Mouse (Mus musculus): Measurements from ENCODE around the gene Ccdc39.

The Ccdc39 gene

DNA sequence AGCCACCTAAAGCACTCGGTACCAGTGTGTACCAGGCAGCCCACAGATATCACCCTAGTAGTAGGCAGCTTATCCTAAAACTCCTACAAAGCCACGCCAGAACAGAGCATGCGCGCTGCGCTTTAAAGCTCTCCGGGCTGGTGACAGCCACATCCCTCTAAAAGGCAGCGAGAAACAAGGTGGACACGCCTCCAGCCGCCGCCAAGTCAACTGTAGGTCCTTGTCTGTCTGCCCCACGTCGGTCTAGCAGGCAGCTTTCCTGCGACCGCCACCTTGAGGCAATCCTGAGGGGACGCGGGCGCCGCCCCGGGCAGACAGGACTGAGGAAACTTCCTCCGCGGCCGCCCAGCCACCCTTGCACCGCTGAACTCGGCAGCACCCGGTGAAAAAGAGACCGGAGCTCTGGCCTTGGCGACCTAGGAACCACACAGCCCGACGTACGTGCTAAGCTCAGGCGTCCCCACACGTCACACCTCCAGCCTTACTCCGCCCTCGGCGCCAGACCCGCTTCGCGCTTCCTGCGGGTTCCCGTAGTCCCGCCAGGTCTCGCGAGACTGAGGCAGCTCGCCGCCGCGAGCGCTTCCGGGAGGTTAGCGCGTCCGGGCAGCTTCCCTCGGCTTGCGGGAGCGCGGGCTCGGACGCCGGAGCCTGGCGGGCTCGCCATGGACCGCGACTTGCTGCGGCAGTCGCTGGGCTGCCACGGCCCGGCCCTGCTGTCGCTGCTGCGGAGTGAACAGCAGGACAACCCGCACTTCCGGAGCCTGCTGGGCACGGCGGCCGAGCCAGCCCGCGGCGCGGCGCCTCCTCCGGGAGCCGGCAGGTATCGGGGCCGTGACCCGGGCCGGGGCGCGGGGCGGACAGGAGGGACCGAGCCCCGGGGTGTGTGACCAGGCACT, 44.2 kb downstream of the Ccdc39 start, which contains the start of gene Ttc14:
Ttc14 (plus strand) TSS at position 216 of the 896 bp plus-strand sequence.
- in situ Hi-C loops (cut with MboI; ENCODE audit: unreplicated experiment in 2 of 2), result loop anchor here (10.0 to 25.0 kb wide), 7 partner anchors 215 to 2013 kb away; partner anchors contain the start of genes Actl6a (in 1 of the 2), Dnajc19 (in 1 of the 2), Fxr1 (in 1 of the 2) and Mrpl47 (in 1 of the 2)

DNA sequence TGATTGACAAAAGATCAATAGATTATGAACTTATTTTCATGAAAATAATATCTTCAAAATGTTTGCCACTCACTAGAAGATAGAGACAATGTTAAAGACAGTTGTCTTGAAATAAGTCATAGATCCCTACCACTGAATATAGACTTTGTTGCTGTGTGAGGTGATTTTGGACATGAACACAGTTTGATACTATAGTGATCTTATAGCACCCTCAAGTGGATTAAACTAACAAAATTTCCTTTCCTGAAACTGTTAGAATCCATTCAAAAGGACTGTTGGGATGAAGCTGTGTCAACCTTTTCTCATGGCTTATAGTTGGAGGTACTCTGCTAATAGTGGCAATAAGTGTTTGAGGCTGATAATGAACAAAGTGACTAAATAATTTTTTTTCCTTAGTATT, 53.1 kb downstream of the Ccdc39 start:
- in situ Hi-C loops (cut with MboI; ENCODE audit: unreplicated experiment in 2 of 2), result loop anchor here (5.0 to 25.0 kb wide), 4 partner anchors 484 to 2004 kb away; partner anchors contain the start of genes Actl6a (in 1 of the 2) and Zfp639 (in 1 of the 2)

Data from v-Abl transformed pro-B cells (cell line).